Mouse (Mus musculus) testis, adult 2 months (tissue): ENCODE results near the gene Eif2a.

Experiments
- CTCF ChIP-seq: fragments of 200-500 bp; IDR thresholded peaks from 2 replicates; pipeline ENCODE4 v1.5.1; 2012; ENCODE audit warnings: low read depth, mild to moderate bottlenecking, inconsistent platforms, low read length, moderate library complexity; ENCODE audit not compliant: control insufficient read depth, insufficient read depth, insufficient replicate concordance
- POLR2A ChIP-seq: fragments of 200-500 bp; IDR thresholded peaks from 2 replicates; pipeline ENCODE4 v1.6.1; 2012; ENCODE audit warnings: low read depth, mild to moderate bottlenecking, inconsistent platforms, low read length, moderate library complexity; ENCODE audit not compliant: control insufficient read depth

- no peak for TF ChIP-seq POLR2A
- no peak for TF ChIP-seq CTCF
Observed at GRCm38 (mm10) chr3:58577067-58577503, 51.5 kb downstream of the Eif2a start.
